Mouse (Mus musculus) mouse trophoblast stem cell (cell line): ENCODE data around the gene Rab32.
"Not testable (repeated sequence)": the region's sequence is repeated elsewhere in the genome, so short reads cannot be mapped to it uniquely, and the experiment has no call there.

Source experiments
- in situ Hi-C, 2 experiments: fragments of 300-500 bp; cut with MseI, MboI; formaldehyde crosslinking; loops; 2 replicates in 1 of 2; 3 replicates in 1 of 2; pipeline ENCODE4 v1.15.1; 2025

The Rab32 gene

GRCm38 (mm10) chr10:10557570-10558336 lies at the start of gene Rab32:
Rab32 (minus strand) TSS chr10:10558265.
- in situ Hi-C loops = loop anchor here (5.0 to 10.0 kb wide), 2 partner anchors 153 to 155 kb away; no protein-coding TSS in a partner anchor

- in situ Hi-C loops = no loop called here
These were observed 42.7 kb upstream of the Rab32 start for GRCm38 (mm10) chr10:10600771-10601170.

- in situ Hi-C loops = not testable (repeated sequence)
These were observed 39.4 kb upstream of the Rab32 start for GRCm38 (mm10) chr10:10597495-10597894.

GRCm38 (mm10) chr10:10580811-10581210 lies 22.7 kb upstream of the Rab32 start:
- in situ Hi-C loops = no loop called here

GRCm38 (mm10) chr10:10579821-10580220 lies 21.8 kb upstream of the Rab32 start:
- in situ Hi-C loops = no loop called here

- in situ Hi-C loops = loop anchor here (5.0 to 10.0 kb wide), 2 partner anchors 154 to 156 kb away; no protein-coding TSS in a partner anchor
These were observed 259 bp upstream of the Rab32 start for GRCm38 (mm10) chr10:10558337-10558711.

- in situ Hi-C loops = loop anchor here (5.0 to 10.0 kb wide), 2 partner anchors 152 to 155 kb away; no protein-coding TSS in a partner anchor
These were observed 980 bp downstream of the Rab32 start for GRCm38 (mm10) chr10:10557085-10557484.

GRCm38 (mm10) chr10:10555676-10556075 lies 2.4 kb downstream of the Rab32 start:
- in situ Hi-C loops = loop anchor here (5.0 to 10.0 kb wide), 2 partner anchors 151 to 153 kb away; no protein-coding TSS in a partner anchor

GRCm38 (mm10) chr10:10555221-10555620 lies 2.8 kb downstream of the Rab32 start:
- in situ Hi-C loops = loop anchor here (5.0 to 10.0 kb wide), 2 partner anchors 150 to 153 kb away; no protein-coding TSS in a partner anchor

GRCm38 (mm10) chr10:10550134-10550533 lies 7.9 kb downstream of the Rab32 start:
- in situ Hi-C loops = loop anchor here in 1 of 2 experiments (10.0 kb wide), 1 partner anchor 145 kb away; no protein-coding TSS in a partner anchor

GRCm38 (mm10) chr10:10546623-10547022 lies 11.4 kb downstream of the Rab32 start:
- in situ Hi-C loops = no loop called here

- in situ Hi-C loops = no loop called here
These were observed 13.1 kb downstream of the Rab32 start for GRCm38 (mm10) chr10:10544955-10545354.
